Mouse (Mus musculus): ENCODE results near the gene Nynrin.

GRCm38 (mm10) chr14:55852646-55853551, 911 bp upstream of the Nynrin start:
- TF ChIP-seq CTCF (IDR thresholded peaks at IDR 0.05; ENCODE audit: control insufficient read depth, insufficient read depth, insufficient replicate concordance, low read depth, low read length) = no peak
- no peak for TF ChIP-seq POLR2A (IDR thresholded peaks at IDR 0.05; ENCODE audit: control insufficient read depth, low read depth, low read length)
